Mouse (Mus musculus) adrenal gland, adult 8-10 months (tissue): ENCODE data around the gene Mib2. TPM values are rescaled to one million over a fixed set of nuclear protein-coding genes. Genes with fewer than 3 reads are reported as not detected.
"Not testable (repeated sequence)": the region's sequence is repeated elsewhere in the genome, so short reads cannot be mapped to it uniquely, and the experiment has no call there.

ENCODE experiments used
- DNase-seq: peaks from one replicate; pipeline ENCODE4 v3.0.0; 2022
- total RNA-seq, 4 experiments: library from RNA; stranded (reverse); gene quantifications; 2 replicates each; pipeline ENCODE4 v1.2.4; 2022

Gene Mib2
- total RNA-seq, 4 experiments from 2014 or later, result 53.5 to 74.5 (median 61.5) TPM

DNA sequence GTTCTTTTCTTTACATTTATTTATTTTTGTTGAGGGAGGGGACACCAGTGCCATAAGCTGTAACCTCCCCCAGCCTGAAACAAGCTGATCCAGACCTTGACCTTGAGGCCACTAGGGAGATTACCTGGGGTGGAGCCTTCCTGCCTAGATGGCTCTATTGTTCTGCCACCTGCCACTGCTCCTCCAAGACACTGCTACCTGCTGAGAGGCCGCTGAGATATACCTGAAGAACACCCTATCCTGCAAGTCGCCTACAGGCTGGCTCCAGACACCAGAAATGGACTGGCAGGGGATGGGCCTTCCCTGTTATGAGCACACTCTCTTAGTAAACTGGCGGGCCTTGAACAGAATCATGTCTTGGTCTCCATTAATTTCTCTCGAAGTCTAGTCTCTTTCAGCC is 1.2 kb upstream of the Mib2 start:
- not testable (repeated sequence) for DNase-seq

DNA sequence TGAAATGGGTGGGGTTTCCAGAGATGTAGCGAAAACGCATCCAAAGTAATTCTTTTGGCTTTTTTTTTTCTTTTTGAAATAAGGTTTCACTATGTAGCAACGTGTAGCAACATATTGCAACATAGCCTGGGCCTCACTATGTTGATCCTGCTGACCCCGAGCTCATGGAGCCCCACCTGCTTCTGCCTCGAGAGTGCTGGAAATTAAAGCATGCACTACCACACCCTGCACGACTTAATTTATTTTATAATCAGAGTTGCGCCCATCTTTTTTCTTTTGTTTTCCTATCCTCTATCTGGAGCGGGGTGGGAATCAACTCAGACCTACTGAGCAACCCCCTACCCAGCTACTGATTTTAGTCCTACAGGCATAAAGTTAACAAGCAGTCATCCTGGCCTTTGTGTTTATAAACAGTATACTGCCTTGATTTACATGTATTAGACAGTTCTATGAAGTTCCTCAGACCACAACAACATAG is 639 bp upstream of the Mib2 start:
- no peak for DNase-seq

DNA sequence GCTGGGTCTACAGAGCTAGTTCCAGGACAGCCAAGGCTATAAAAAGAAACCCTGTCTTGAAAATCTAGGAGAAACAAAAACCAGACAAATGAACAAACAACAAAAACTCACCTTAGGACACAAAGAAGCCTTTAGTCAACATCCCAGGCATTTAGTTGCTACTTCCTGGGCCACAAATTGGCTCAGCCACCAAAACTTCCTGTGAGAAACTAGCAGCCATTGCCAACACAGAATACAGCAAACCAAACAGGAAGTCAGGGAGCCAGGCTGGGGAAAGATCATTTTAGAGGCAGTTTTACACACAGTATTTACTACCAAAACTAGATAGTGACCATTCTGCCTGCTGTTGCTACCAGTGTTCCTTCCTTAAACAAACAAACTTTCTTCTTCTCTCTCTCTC is 2.1 kb downstream of the Mib2 start:
- no peak for DNase-seq

DNA sequence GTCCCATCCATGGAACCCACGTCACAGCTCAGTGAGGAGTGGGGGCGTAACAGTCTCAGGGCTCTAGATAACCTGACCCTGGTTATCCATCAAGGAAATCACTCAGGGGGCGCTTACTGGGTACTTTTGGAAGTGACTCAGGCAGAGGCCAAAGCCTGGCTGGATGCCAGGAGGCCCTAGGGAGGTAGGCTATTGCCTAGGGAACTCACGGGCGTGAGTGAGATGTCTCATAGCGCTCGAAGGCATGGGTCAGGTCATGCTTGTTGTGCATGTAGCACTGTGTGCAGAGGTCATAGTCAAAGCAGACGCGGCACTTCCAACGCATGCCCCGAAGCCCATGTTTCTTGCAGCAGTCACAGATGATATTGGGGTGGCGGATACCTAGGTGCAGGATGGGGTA is 8.4 kb downstream of the Mib2 start:
- DNase-seq, result no peak

DNA sequence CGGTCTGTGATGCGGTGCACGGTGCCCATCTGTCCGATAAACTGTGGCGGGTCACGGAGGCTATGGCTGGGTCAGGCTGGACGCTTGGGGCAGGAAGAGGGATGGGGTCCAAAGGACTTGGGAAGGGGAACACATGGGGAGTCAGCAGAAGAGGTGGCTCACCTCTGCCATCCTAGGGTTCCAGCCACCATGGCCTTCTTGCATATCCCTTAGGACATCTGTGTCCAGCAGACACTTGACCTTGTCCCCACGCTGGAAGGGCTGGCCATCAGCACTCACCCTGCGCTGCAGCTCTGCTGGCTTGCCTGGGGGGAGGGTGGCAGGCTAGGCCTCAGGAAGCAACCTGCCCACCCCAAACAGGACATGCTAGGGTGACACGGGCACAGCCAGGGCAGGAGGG is 10.0 kb downstream of the Mib2 start:
- no peak for DNase-seq

DNA sequence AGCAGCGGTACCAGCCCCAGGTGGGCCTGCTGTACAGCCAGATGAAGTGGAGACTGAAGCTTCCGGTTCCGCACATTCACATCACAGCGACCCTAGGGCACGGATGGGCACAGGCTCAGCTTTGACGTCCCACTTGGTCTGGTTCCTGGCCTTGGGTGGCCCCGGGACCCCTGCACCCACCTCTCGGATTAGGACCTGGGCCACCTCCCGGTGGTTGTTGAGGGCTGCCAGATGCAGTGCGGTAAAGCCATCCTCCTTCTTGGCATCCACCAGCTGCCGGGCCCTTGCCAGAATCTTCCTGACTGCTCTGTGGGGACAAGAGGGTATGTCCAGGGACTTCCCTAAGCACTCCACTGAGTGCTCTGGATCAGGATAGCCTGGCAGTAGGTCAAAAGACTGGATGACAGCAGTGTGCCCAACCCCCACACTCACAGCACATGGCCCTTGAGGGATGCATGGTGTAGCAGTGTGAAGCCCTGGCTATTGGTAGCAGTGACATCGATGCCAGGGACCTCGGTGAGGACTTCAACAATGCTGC is 12.7 kb downstream of the Mib2 start:
- DNase-seq, result no peak

DNA sequence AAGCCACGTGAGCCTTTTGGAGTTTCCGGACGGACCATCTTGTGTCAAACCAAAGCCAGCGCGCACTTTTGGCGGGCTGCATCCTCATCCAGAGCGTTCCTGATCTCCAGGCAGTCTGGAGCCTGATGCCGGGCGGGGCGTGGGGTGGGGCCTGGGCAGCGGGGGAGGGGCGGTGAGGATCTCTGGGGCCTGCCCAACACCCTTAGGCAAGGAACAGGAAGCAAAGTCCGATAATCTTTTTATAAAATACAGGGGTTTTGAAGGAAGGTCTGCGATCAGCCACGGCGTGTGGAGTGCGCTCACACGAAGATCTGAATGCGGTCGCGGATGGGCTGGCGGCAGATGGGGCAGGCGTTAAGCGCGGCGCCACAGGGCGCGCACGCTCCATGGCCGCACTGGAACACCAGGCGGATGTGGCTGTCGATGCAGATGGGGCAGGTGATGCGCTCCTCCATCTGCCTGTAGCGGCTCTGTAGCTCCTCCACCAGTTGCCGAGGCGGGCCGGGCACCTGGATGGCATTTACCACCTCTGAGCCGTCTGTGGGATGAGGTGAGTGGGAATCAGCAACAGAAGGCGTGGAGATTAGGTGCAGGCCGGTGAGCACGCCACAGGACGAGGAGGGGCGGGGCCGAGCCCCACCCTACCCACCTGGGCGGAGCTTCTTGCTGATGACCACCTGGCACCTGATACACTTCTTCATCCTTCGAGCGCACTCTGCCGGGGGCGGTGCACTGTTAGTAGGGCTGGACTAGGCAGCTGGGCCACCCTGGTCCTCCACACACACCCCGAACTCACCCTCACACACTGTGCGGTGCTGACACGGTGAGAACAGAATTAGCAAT is 14.3 kb downstream of the Mib2 start:
- DNase-seq, result no peak

DNA sequence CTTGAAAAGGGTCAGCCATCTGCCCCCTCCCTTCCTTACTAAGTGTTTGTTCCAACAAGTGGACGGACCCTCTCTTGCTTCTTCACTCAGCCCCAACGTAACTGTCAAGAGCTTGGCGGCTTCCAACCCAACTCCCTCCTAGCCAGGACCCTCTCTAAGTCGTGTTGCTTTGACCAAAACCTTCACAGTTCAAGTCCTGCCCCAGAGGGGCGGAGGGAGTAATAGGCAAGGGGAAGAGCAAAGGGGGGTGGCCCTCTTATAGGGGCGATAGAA is 14.9 kb downstream of the Mib2 start:
- no peak for DNase-seq

DNA sequence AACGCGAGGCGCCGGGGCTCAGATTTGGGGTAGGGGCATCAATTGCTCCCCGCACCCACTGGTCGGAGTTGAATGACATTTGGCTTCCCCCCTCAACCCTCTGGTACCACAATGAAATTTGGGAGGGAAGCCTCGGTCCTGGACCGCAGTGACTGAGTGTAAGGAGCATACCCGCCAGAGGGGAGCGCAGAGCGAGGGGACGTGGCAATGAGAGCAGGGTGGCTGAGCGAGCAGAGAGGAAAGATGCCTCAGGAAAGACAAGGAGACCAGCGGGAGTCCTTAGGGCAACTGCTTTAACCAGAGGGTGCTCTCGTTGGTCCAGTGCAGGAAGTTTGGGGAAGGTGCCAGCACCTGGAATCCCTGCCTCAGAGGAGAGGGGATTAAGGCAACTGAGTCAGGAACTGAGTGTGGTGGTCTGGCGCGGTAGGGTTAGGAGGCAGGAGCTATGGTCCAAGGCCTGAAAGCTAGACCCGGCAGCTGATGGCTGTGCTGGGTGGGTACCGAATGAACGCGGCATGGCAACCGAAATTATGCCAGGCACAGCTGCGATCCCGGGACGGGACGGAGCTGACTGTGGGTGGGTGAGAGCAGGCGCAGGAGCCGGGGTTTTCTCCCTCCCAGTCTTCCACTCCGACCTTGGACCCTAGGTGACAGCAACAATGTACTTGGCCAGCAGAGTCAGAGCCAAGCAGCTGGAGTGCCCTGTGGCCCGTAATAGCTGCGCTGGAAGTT is 15.4 kb downstream of the Mib2 start:
- no peak for DNase-seq

DNA sequence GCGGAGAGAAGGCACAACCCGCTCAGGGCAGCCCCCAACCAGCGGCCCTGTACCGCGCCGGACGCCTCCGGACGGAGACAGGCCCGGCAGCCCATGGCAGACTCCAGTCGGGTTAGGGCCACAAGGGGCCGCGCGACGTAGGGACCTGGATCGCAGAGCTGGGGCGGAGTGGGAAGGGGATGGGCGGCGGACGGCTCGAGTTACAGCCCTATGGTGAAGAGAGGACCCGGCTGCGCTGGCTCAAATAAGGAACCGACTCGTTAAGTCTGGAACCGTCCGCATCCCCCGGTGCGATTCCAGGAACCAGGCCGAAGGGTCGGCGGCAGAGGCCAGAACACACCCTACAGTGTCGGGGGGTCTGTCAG is 15.9 kb downstream of the Mib2 start, which contains the start of gene Mmp23:
TSS of gene Mmp23 (minus strand) at position 299 of the 365 bp plus-strand sequence.
- no peak for DNase-seq

DNA sequence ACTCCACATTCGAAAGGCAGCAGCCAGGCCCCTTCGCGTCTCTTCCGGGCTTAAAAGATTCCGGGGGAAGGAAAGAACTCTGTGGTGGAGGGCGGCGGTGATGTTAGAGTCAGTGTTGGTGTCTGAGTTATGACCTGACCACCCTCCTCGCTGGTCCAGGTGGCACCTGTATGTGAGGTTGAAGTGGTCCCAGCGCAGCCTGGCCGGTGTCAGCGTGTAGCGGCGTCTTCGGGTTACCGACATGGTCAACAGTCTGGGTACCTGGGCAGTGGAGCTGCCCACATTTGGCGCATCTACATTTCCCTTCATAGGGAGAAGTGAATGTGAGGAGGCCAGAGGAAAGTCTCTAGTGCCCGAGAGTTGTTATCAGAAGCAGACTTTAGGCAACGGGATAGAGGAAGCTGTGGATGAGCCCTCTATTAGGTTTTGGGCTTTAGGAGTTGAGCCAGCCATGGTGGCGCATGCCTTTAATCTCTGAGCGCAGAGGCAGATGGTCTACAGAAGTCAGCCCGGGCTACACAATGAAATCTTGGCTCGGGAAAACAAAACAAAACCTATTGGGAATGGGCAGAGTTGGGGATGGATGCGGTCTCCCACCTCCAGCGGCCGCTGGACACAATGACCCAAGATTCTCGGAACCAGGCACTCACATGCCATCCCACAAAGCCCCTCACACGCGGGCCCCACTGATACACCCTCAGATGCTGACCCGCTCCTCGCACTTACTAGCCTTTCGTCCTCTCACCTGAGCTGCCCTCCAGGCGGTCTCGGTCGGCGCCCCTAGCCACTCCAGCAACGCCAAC is 16.5 kb downstream of the Mib2 start:
- DNase-seq, result no peak

DNA sequence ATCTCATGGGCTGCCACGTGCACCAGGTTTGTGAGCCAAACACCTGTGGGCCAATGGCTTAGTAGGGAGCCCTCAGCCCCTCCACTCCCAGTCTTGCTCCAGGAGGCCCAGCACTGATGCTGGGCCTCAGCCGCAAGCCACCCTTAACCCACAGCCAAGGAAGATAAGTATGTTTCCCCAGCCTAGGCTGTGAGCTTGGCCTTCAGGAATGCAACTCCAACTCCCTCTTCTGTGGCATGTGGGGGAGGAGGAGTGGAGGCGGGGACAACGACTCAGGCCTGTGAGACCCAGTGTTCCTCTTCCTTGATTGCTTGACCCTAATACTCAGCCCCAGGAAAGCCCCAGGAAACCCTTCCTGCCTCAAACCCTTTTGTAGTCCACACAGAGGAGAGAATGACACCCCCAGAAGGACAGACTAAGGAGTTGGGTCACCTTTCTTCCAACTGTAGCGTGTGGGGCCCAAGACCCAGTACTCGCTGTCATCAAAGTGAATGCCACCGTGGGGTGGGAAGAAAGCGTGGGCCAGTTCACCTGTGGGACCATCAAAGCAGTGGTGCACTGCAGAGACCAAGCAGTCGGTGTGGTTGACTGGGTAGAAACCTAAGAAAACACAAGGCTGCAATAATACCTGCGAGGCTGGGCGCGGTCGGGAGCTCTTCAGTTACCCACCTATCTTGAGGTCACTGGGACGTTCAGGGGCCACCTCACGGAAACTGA is 17.3 kb downstream of the Mib2 start:
- no peak for DNase-seq

DNA sequence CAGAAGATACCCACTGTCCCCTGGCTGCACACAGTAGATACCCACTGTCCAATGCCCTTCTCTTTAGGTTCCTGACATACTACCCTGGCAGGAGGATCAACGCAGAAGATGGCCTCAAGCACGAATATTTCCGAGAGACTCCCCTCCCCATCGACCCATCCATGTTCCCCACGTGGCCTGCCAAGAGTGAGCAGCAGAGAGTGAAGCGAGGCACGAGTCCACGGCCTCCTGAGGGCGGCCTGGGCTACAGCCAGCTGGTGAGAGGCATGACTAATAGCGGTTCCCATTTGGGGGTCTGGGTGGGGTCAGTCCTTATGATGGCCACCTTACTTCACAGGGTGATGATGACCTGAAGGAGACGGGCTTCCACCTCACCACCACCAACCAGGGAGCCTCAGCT is 19.6 kb downstream of the Mib2 start:
- no peak for DNase-seq

DNA sequence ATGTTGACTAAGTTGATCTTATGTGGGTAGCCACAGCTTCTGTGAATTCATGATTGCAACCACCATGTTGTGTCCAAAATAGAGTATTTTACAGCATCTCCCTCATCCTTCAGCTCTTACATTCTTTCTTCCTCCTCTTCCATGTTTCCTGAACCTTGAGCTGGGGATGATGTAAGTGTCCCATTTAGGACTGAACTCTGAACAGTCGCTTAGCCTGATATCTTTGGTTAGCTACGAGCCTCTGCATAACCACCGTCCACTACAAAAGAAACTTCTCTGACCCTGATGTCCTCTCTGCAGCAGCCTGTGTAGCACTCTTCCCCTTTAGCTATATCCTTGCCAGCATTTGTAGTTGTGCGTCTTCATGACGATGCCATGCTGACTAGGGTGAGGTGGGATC is 23.3 kb downstream of the Mib2 start:
- no peak for DNase-seq

DNA sequence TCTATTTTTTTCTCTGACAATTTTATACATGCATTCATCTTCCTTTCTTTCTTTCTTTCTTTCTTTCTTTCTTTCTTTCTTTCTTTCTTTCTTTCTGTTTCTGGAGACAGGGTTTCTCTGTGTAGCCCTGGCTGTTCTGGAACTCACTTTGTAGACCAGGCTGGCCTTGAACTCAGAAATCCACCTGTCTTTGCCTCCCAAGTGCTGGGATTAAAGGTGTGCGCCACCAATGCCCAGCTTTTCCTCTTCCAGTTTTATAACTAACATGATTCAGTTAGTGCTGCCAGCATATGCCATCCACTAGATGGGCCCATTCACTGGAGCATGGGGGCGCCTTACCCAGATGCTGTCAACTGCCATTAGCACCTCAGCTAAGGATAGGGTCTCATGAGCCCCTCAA is 23.7 kb downstream of the Mib2 start, which contains the start of gene Gm10563:
TSS of gene Gm10563 (minus strand) at position 101 of the 400 bp plus-strand sequence.
- DNase-seq, result not testable (repeated sequence)

DNA sequence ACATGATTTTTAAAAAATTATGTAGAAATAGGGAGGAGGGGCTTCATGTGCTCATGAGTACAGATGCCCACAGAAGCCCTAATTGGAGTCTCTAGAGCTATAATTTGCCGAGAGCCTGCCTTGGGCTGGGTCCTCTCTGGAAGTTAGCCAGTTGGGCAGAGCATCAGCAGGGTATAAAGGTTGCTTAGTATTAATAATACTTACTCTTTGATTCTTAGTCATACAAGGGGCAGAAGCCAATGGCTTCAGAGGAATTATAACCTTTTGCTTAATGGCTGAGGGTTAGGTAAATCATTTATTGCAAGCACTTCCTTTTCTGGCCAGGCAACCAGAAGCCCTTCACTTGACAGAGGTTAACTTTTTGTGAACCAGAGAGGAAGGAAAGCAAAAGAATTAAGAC is 25.5 kb downstream of the Mib2 start:
- no peak for DNase-seq

DNA sequence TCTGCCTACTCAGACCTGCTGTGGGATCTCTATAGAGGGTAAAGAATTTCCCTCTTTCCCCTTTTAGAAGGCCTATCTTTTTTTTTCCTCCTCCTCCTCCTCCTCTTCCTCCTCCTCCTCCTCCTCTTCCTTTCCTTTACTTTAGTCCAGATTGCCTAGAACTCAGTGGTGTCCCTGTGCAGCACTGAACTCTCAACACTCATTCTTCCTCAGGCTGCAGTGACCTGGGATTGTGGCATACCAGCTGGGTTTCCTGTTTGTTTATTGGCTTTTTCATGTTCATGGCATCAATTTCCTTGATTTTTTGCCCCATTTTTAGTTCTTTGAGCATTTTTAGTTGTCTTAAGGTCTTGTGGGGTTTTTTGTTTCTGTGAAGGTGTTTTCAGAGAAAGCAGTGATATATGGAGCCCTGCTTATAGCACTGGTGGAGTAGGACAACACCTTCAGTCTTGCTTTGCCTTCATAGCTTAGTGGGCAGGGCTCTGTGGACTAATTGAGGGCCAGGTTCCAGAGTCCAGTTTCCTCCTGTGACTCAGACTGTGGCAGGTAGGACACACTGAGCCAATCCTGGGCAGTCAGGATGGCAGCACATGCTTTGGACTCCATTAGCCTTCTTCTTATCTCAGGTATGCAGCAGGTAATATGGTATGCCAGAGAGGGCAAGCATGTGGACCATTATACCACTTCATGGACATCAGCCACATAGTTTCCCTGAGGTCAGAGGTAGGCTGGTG is 33.1 kb downstream of the Mib2 start:
- DNase-seq, result no peak

DNA sequence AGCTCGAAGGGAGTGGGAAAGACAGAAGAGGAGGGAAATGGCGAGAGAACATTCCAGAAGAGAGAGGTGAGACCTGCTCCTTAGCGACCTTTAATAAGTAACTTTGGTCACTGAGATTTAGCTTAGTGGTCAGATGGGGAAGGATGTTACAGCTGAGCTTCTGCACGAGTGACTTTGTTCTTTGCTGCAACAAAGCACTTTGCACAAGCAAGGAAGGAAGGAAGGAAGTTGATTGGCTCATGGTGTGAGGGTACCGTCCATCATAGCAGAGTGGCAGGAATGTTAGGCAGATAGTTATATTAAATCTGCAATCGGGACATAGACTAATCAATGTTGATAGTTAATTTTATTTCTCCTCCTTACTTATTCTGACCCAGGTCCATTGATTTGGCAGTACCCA is 38.7 kb downstream of the Mib2 start:
- no peak for DNase-seq

DNA sequence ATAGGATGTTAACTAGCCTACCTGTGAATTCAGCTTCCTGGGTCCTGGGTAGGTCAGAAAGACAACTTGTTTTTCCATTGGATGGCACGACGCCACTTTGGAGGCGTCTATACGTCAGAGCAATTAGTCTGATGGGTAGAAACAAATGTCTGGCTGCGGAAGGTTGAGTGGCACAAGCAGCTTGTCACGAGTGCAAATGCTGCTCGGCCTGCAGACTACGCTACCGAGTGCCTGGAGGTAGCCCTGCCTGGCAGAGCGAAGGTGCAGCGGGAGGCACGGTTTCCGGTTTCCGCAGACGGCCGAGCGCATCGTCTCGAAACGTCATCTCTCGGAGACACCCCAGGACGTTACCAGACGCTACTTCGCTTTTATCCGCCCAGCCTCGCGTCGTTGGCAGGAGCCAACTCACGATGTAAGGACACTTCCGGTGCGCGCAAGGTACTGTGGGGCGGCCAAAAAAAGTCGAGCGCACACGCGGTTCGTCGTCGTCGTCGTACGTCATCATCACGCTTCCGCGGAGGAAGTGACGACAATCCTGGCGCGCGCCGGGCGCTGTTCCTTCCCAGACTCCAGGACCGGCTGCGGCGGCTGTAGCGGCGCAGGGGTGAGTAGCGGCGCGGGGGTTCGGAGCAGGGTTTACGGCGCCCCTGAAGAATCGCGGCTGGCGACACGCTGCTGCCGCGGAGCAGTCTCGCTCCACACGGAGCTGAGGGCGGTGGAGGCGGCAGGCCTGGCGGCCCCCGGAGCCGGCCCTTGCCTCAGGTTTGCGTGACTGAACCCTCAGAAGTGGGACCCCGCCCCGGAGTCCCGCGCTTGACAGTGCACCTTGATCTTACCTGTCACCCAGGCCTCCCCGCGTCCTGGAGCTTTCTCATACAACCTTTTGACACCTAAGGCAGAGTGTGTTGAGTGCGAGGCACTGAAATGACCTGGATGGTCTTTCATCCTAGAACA is 44.4 kb downstream of the Mib2 start, which contains the start of gene Cdk11b:
TSS of gene Cdk11b (plus strand) at position 517 of the 954 bp plus-strand sequence.
- peak; percentile 95 for DNase-seq

DNA sequence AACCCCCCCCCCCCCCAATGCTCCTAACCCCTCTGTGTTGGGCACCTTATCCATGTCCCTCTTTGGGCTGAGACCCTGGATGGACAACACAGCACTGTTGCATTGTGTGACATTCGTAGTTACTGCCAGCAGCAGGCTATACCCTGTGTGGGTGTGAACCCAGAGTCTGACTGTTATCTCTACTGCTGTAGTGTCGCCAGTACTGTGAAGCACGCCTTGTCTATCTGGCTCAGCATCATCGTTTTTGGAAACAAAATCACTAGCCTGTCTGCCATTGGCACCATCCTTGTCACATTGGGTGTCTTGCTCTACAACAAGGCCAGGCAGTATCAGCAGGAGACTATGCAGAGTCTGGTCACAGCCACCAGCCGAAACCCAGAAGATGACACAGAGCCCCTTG is 50.7 kb downstream of the Mib2 start:
- no peak for DNase-seq
